Mouse (Mus musculus) kidney, adult 11 months (tissue): ENCODE results near the gene Ppp1r14a.

Experiments
- DNase-seq: peaks from one replicate; pipeline ENCODE4 v3.0.0; 2022

Gene Ppp1r14a

DNA sequence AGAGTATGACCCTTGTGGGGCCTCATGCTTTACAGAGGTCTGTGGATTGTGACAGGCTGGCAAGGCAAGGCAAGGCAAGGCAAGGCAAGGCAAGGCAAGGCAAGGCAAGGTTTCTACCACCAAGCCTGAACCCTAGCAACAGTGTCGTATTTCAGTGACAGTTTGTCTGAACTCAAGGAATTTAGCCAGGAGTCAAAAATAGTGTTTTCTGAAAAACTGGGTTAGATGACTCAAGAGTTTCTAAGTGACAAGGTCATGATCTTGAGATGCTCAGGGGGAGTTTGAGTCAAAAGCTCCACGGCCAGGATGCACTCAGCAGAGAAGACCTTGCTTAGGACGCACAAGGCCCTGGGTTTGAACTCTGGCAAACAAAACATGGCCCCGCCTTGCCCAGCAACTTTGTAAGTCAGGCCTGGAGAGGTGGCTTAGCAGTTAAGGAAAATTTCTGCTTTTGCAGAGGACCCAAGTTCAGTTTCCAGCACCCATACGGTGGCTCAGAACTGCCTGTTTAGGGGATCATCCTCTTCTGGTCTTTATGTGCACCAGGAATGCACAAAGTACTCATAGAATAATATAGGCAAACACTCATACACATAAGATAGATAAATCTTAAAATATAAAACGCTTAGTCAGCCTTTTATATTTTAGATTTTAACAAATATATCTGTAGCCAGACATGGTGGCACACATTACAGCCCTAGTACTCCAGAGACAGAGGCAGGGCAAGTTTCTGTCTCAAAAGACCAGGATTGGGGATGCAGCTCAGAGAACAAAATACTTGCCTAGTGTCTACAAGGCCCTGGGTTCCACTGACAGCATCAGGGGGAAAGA is 46.9 kb downstream of the Ppp1r14a start:
- DNase-seq: no peak

DNA sequence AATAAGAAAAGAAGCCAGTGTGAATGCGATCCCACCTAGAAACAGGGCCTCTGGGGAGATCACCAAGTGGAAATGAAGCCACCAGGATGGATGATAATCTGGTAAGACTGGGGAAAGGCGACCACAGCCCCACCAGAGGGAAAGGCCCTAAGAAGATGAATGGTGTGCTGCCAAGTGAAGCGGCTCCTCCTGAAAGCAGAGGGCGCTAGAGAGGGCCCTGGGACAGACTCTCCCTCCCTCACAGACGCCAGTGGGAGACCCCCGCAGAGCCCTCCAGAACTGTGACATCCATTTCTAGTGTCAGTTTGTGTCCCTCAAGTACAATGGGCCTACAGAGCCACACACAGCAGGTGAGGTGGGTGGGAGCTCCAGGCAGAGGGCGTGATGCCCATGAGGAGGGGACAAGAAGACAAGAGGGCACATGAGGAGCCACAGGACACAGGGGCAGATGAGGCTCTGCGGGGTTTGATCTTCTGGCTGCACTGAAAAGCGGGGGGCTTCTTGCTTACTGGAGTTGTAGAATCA is 47.7 kb downstream of the Ppp1r14a start:
- DNase-seq: no peak

GRCm38 (mm10) chr7:29337766-29338165 is 48.7 kb downstream of the Ppp1r14a start:
- no peak for DNase-seq

DNA sequence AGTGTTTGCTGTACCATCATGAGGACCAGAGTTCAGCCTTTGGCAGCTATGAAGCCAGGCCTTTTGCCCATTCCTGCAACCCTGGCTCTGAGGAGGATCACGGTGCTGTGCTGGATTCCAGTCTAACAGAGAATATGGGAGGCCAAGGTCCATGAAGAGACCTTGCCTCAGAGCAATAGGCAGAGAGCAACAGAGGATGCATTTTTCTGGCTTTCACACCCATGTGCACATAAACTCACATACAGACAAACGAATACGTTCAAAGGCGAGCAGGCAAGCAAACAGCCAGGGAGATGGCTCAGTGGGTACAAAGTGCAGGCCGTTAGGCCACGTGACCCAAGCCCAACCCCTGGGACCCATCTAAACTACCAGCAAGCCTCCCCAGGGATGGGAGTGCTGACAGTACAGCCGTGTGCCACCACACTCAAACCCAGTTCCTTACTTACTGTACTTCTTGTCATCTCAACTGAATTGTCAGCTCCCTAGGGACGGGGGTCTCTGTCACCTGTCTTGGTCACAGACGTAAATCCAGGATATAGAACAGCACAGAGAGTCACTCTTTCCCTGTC is 49.3 kb downstream of the Ppp1r14a start:
- DNase-seq: peak; percentile 51

DNA sequence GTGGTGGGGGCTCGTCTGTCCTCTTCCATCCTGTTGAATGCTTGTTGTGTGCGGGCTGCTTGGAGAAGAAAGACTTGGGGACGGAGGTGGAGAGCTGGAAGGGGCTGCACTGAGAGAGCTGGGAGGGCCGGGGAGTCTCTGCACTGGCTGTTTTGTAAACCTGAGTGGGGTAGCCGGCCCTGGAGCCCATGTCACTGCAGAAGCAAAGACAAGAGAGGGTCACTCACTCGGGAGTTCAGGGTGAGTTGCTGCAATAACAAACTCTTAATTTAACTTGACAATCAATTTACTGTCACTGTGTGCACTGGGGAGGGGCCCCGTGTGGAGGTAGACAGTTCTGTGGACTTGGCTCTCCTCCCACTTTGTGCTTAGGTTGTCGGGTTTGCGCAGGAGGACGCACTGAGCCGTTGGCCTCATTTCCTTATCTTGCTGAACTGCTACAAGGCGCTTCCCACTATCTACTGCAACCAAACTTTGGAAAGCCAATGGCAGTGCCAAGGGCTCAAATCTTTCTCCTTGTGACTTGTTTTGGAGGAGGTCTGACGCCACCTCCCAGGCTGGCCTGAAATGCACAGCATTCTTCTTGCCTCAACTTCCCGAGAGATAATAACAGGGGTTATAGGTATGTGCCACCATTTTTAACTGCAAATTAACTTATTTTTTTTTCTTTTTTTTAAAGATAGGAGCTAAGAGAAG is 50.0 kb downstream of the Ppp1r14a start:
- DNase-seq: no peak

DNA sequence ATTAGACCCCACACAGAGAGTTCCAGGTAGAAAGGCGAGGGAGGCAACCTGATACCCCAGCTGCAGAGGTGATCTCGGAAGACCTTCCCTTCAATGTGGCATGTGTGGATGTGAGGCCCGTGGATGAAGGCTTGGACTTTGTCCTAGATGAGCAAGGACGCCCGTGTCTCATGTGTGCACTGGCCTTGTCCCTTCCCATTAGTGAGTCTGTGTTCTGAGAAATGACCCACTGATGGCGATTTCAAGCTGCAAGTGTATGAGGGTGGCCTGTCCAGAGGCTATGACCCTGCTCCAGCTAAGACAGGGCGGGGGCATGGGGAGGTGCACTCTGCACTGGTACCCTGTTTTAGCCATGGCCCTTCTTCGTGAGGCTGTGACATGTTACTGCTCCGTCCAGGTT is 51.1 kb downstream of the Ppp1r14a start:
- no peak for DNase-seq

- no peak for DNase-seq
Observed at GRCm38 (mm10) chr7:29340838-29341237, 51.7 kb downstream of the Ppp1r14a start.

- DNase-seq: no peak
Observed at GRCm38 (mm10) chr7:29341722-29342121, 52.6 kb downstream of the Ppp1r14a start.

DNA sequence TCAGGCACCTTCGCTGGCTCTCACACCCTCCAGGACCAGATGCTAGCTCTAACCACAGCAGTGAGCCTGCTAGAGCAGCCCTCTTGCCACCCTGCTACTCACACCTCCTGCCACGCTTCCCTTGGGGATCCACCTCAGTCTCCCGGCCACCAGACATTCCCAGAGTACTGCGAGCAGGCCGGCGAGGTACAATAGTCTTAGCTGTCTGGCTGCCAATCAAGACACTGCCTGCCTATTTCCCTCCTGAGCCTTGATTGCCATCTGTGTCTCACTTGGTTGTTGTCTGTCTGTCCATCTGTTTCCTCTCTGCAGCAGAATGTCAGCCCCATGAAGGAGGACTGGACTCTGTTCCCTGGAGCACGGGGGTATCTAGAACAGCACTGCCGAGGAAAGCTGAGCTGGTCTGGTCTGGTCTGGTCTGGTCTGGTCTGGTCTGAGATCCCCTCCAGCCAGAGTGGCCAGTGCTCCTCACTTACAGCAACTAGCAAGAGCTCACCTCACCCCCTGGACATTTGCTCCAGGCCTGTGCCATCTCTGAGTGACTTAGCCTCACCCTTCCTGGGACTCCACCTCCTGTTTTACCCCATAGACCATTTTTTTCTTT is 53.5 kb downstream of the Ppp1r14a start:
- peak; percentile 20 for DNase-seq
